Mouse (Mus musculus): Measurements from ENCODE around the gene Btnl10. TPM values are rescaled to one million over a fixed set of nuclear protein-coding genes. Genes with fewer than 3 reads are reported as not detected.

Gene Btnl10
- polyA plus RNA-seq, 2 experiments = 9.6 to 18.2 TPM

GRCm38 (mm10) chr11:58938322-58939087, 20.8 kb downstream of the Btnl10 start, which contains the start of gene Rnf187:
Gene Rnf187 (minus strand): TSS chr11:58938916.
- ATAC-seq (ENCODE audit: insufficient read depth) (peak; percentile 98), DNase-seq (ENCODE audit: low read depth in 3 of 3, low spot score in 3 of 3) (peak in 2 of 3 experiments; percentile 75 to 78)
- H3K27me3 ChIP-seq (ENCODE audit: control insufficient read depth, insufficient read depth, low read length) = peaks cover 2% of the 10 kb centered on the region
- under 1% methylated on average over 87 of the region's 95 CpGs for WGBS (ENCODE audit: insufficient replicate concordance)
- H3K4me2 ChIP-seq (ENCODE audit: low read depth) = peak within 1 kb of the TSS; percentile 93
- peak; percentile 91 for TF ChIP-seq EP300 (IDR thresholded peaks at IDR 0.05; ENCODE audit: low read depth)
- no peak; the same call in 1 of the 2 replicates for TF ChIP-seq CTCF (IDR thresholded peaks at IDR 0.05; ENCODE audit: low read depth)
- H3K4me1 ChIP-seq (replicated peaks; ENCODE audit: control insufficient read depth in 2 of 2, insufficient read depth in 2 of 2, low read length in 1 of 2) = peaks cover 9 to 14% of the 10 kb centered on the region in 2 experiments
- peak within 1 kb of the TSS; percentile 83 for H3K27ac ChIP-seq
- peak within 1 kb of the TSS; percentile 87 for H3K9ac ChIP-seq (replicated peaks)
- H3K36me3 ChIP-seq (replicated peaks; ENCODE audit: control insufficient read depth, insufficient read depth, low read depth) = peaks cover 17% of the 10 kb centered on the region
- no peaks in the 10 kb centered on the region for H3K9me3 ChIP-seq (ENCODE audit: control insufficient read depth, low read length)
- H3K4me3 ChIP-seq (ENCODE audit: insufficient read depth in 1 of 2, low read depth in 2 of 2, low read length in 2 of 2) = peak within 1 kb of the TSS; percentile 74 to 84

GRCm38 (mm10) chr11:58939088-58939439, 21.4 kb downstream of the Btnl10 start:
- peaks cover 9 to 14% of the 10 kb centered on the region in 2 experiments for H3K4me1 ChIP-seq (replicated peaks; ENCODE audit: control insufficient read depth in 2 of 2, insufficient read depth in 2 of 2, low read length in 1 of 2)
- H3K4me2 ChIP-seq (ENCODE audit: low read depth) = peak overlapping the region; percentile 93
- H3K27me3 ChIP-seq (ENCODE audit: control insufficient read depth, insufficient read depth, low read length) = peaks cover 6% of the 10 kb centered on the region
- no peak overlapping the region for H3K27ac ChIP-seq
- H3K36me3 ChIP-seq (replicated peaks; ENCODE audit: control insufficient read depth, insufficient read depth, low read depth) = peaks cover 12% of the 10 kb centered on the region
- TF ChIP-seq EP300 (IDR thresholded peaks at IDR 0.05; ENCODE audit: low read depth) = no peak
- TF ChIP-seq CTCF (IDR thresholded peaks at IDR 0.05; ENCODE audit: low read depth) = 0 out of 2 replicates have a peak, but pooled peaks have one; percentile 12
- no peaks in the 10 kb centered on the region for H3K9me3 ChIP-seq (ENCODE audit: control insufficient read depth, low read length)
- DNase-seq (ENCODE audit: low read depth in 3 of 3, low spot score in 3 of 3) = no peak
- H3K4me3 ChIP-seq (ENCODE audit: insufficient read depth in 1 of 2, low read depth in 2 of 2, low read length in 2 of 2) = peak overlapping the region; percentile 74 to 84
- no peak for ATAC-seq (ENCODE audit: insufficient read depth)
- WGBS (ENCODE audit: insufficient replicate concordance) = 19% methylated on average over 6 of the region's 6 CpGs
- peak overlapping the region; percentile 47 for H3K9ac ChIP-seq (replicated peaks)

GRCm38 (mm10) chr11:58944136-58944535, 26.4 kb downstream of the Btnl10 start:
- H3K4me3 ChIP-seq (ENCODE audit: insufficient read depth in 1 of 2, low read depth in 2 of 2, low read length in 2 of 2) = no peak overlapping the region
- H3K27me3 ChIP-seq (ENCODE audit: control insufficient read depth, insufficient read depth, low read length) = peaks cover 32% of the 10 kb centered on the region
- no peaks in the 10 kb centered on the region for H3K36me3 ChIP-seq (replicated peaks; ENCODE audit: control insufficient read depth, insufficient read depth, low read depth)
- H3K9ac ChIP-seq (replicated peaks) = no peak overlapping the region
- no peak overlapping the region for H3K27ac ChIP-seq
- DNase-seq (ENCODE audit: low read depth in 3 of 3, low spot score in 3 of 3) (no peak), ATAC-seq (ENCODE audit: insufficient read depth) (no peak)
- WGBS (ENCODE audit: insufficient replicate concordance) = 65% methylated on average over 5 of the region's 5 CpGs
- no peak overlapping the region for H3K4me2 ChIP-seq (ENCODE audit: low read depth)
- no peak for TF ChIP-seq EP300 (IDR thresholded peaks at IDR 0.05; ENCODE audit: low read depth)
- no peak for TF ChIP-seq CTCF (IDR thresholded peaks at IDR 0.05; ENCODE audit: low read depth)
- H3K4me1 ChIP-seq (replicated peaks; ENCODE audit: control insufficient read depth in 2 of 2, insufficient read depth in 2 of 2, low read length in 1 of 2) = peaks cover 11 to 22% of the 10 kb centered on the region in 2 experiments
- H3K9me3 ChIP-seq (ENCODE audit: control insufficient read depth, low read length) = no peaks in the 10 kb centered on the region

- TF ChIP-seq CTCF (IDR thresholded peaks at IDR 0.05; ENCODE audit: low read depth) = no peak
- no peak for TF ChIP-seq EP300 (IDR thresholded peaks at IDR 0.05; ENCODE audit: low read depth)
- no peak overlapping the region for H3K27ac ChIP-seq
- H3K4me1 ChIP-seq (replicated peaks; ENCODE audit: control insufficient read depth in 2 of 2, insufficient read depth in 2 of 2, low read length in 1 of 2) = peaks cover 8 to 21% of the 10 kb centered on the region in 2 experiments
- no peak for ATAC-seq (ENCODE audit: insufficient read depth)
- no peaks in the 10 kb centered on the region for H3K36me3 ChIP-seq (replicated peaks; ENCODE audit: control insufficient read depth, insufficient read depth, low read depth)
- H3K4me2 ChIP-seq (ENCODE audit: low read depth) = no peak overlapping the region
- H3K9ac ChIP-seq (replicated peaks) = no peak overlapping the region
- no peak overlapping the region for H3K4me3 ChIP-seq (ENCODE audit: insufficient read depth in 1 of 2, low read depth in 2 of 2, low read length in 2 of 2)
- no peak for DNase-seq (ENCODE audit: low read depth in 3 of 3, low spot score in 3 of 3)
- H3K27me3 ChIP-seq (ENCODE audit: control insufficient read depth, insufficient read depth, low read length) = peaks cover 50% of the 10 kb centered on the region
- WGBS (ENCODE audit: insufficient replicate concordance) = 62% methylated on average over 3 of the region's 3 CpGs
- no peaks in the 10 kb centered on the region for H3K9me3 ChIP-seq (ENCODE audit: control insufficient read depth, low read length)
These were observed 29.6 kb downstream of the Btnl10 start for GRCm38 (mm10) chr11:58947306-58947705.

- DNase-seq (ENCODE audit: low read depth in 3 of 3, low spot score in 3 of 3) (no peak), ATAC-seq (ENCODE audit: insufficient read depth) (peak; percentile 55; the same call in 1 of the 2 replicates)
- peak overlapping the region; percentile 76 for H3K4me2 ChIP-seq (ENCODE audit: low read depth)
- H3K4me3 ChIP-seq (ENCODE audit: insufficient read depth in 1 of 2, low read depth in 2 of 2, low read length in 2 of 2) = peak overlapping the region; percentile 57 to 70
- H3K4me1 ChIP-seq (replicated peaks; ENCODE audit: control insufficient read depth in 2 of 2, insufficient read depth in 2 of 2, low read length in 1 of 2) = peaks cover 10 to 24% of the 10 kb centered on the region in 2 experiments
- WGBS (ENCODE audit: insufficient replicate concordance) = 16% methylated on average over 23 of the region's 23 CpGs
- TF ChIP-seq EP300 (IDR thresholded peaks at IDR 0.05; ENCODE audit: low read depth) (no peak; the same call in 1 of the 2 replicates), CTCF (IDR thresholded peaks at IDR 0.05; ENCODE audit: low read depth) (no peak)
- H3K27me3 ChIP-seq (ENCODE audit: control insufficient read depth, insufficient read depth, low read length) = peaks cover 50% of the 10 kb centered on the region
- peak overlapping the region; percentile 51 for H3K9ac ChIP-seq (replicated peaks)
- peak overlapping the region; percentile 44 for H3K27ac ChIP-seq
- no peaks in the 10 kb centered on the region for H3K9me3 ChIP-seq (ENCODE audit: control insufficient read depth, low read length)
- H3K36me3 ChIP-seq (replicated peaks; ENCODE audit: control insufficient read depth, insufficient read depth, low read depth) = no peaks in the 10 kb centered on the region
These were observed 30.3 kb downstream of the Btnl10 start for GRCm38 (mm10) chr11:58947798-58948528.
